Mouse (Mus musculus) intestine, embryonic 16.5 days (tissue): Measurements from ENCODE around the gene Rnf168. TPM values are rescaled to one million over a fixed set of nuclear protein-coding genes. Genes with fewer than 3 reads are reported as not detected.
"Not testable (repeated sequence)": the region's sequence is repeated elsewhere in the genome, so short reads cannot be mapped to it uniquely, and the experiment has no call there.

Experiments used
- ATAC-seq: fragments of 200-750 bp; cut with Nextera tagmentation; 2 replicates; pipeline ENCODE4 v1.8.0; 2017; ENCODE audit warnings: moderate TSS enrichment, moderate library complexity
- H3K27ac ChIP-seq: fragments of 300-500 bp; sonication (generic); 2 replicates; pipeline ENCODE4 v1.5.1; 2014; ENCODE audit warnings: mild to moderate bottlenecking, low read length
- H3K27me3 ChIP-seq: fragments of 300-500 bp; sonication (generic); replicated peaks from 2 replicates; pipeline ENCODE4 v1.6.1; 2014; ENCODE audit warnings: low read length, control low read depth, mixed read lengths; ENCODE audit not compliant: control insufficient read depth, insufficient read depth
- H3K36me3 ChIP-seq: fragments of 300-500 bp; sonication (generic); 2 replicates; pipeline ENCODE4 v1.6.1; 2014; ENCODE audit warnings: low read length, control low read depth; ENCODE audit not compliant: control insufficient read depth, insufficient read depth
- H3K4me1 ChIP-seq: fragments of 300-500 bp; sonication (generic); 2 replicates; pipeline ENCODE4 v1.6.1; 2014; ENCODE audit warnings: low read length, control low read depth, mixed read lengths; ENCODE audit not compliant: control insufficient read depth, insufficient read depth
- H3K4me2 ChIP-seq: fragments of 300-500 bp; sonication (generic); 2 replicates; pipeline ENCODE4 v1.6.1; 2014; ENCODE audit warnings: low read depth, low read length, control low read depth
- H3K4me3 ChIP-seq: fragments of 300-500 bp; sonication (generic); 2 replicates; pipeline ENCODE4 v1.5.1; 2014; ENCODE audit warnings: mild to moderate bottlenecking, low read length
- H3K9ac ChIP-seq: fragments of 300-500 bp; sonication (generic); 2 replicates; pipeline ENCODE4 v1.6.1; 2014; ENCODE audit warnings: low read depth, low read length
- H3K9me3 ChIP-seq: fragments of 300-500 bp; sonication (generic); 2 replicates; pipeline ENCODE4 v1.6.1; 2016; ENCODE audit warnings: low read length, control low read depth; ENCODE audit not compliant: control insufficient read depth
- WGBS: fragments of 180-500 bp; shearing (Covaris S2); extraction: QIAGEN DNeasy Blood & Tissue Kit; methylation state at CpG from one replicate; pipeline ENCODE4 v1.1.7; 2014; 5-methylcytosine and 5-hydroxymethylcytosine counted together
- polyA plus RNA-seq: library from polyadenylated mRNA; unstranded; fragments of >200 nt; fragmentation: Nextera tagmentation; extraction: Ambion mirVana; gene quantifications from 2 replicates; pipeline ENCODE4 v1.2.1, GENCODE M21; 2015

The Rnf168 gene
- 14.4 and 16.8 TPM in 2 replicates for polyA plus RNA-seq

GRCm38 (mm10) chr16:32277308-32278256, at the start of gene Rnf168:
Gene Rnf168, plus strand, starts transcription at chr16:32277459.
- H3K9ac ChIP-seq = peak within 1 kb of the TSS; percentile 93
- H3K9me3 ChIP-seq = 0 out of 2 replicates have a peak, but pooled peaks cover 7% of the 10 kb centered on the region
- H3K27me3 ChIP-seq = no peaks in the 10 kb centered on the region
- H3K4me2 ChIP-seq = peak within 1 kb of the TSS; percentile 70
- H3K36me3 ChIP-seq = peaks cover 7% of the 10 kb centered on the region
- peak; percentile 98 for ATAC-seq
- peaks cover 3% of the 10 kb centered on the region for H3K4me1 ChIP-seq
- H3K27ac ChIP-seq = peak within 1 kb of the TSS; percentile 98
- 0% methylated on average over 75 of the region's 75 CpGs for WGBS
- H3K4me3 ChIP-seq = peak within 1 kb of the TSS; percentile 86

GRCm38 (mm10) chr16:32232050-32232449, 45.2 kb upstream of the Rnf168 start:
- not testable (repeated sequence) for H3K4me3 ChIP-seq, H3K36me3 ChIP-seq, H3K4me2 ChIP-seq, H3K9me3 ChIP-seq, H3K27me3 ChIP-seq, H3K4me1 ChIP-seq, H3K27ac ChIP-seq, H3K9ac ChIP-seq, ATAC-seq
- 84% methylated on average over 3 of the region's 3 CpGs for WGBS

GRCm38 (mm10) chr16:32237930-32238680, 39.2 kb upstream of the Rnf168 start:
- WGBS = 91% methylated on average over 19 of the region's 19 CpGs
- no peak overlapping the region for H3K4me2 ChIP-seq
- H3K36me3 ChIP-seq = peaks cover 3% of the 10 kb centered on the region; the same call in 1 of the 2 replicates
- no peaks in the 10 kb centered on the region for H3K27me3 ChIP-seq
- no peak overlapping the region for H3K4me3 ChIP-seq
- H3K9me3 ChIP-seq = no peaks in the 10 kb centered on the region
- no peaks in the 10 kb centered on the region for H3K4me1 ChIP-seq
- no peak overlapping the region for H3K9ac ChIP-seq
- no peak for ATAC-seq
- no peak overlapping the region for H3K27ac ChIP-seq

- ATAC-seq = no peak
- Histone ChIP-seq H3K4me1 (0 out of 2 replicates have a peak, but pooled peaks cover 2% of the 10 kb centered on the region), H3K27ac (no peak overlapping the region), H3K36me3 (no peaks in the 10 kb centered on the region), H3K4me3 (no peak overlapping the region), H3K9me3 (no peaks in the 10 kb centered on the region), H3K4me2 (no peak overlapping the region), H3K27me3 (no peaks in the 10 kb centered on the region), H3K9ac (no peak overlapping the region)
- WGBS = 83% methylated on average over 2 of the region's 2 CpGs
Observed at GRCm38 (mm10) chr16:32239428-32240312, 37.6 kb upstream of the Rnf168 start.

- no peak for ATAC-seq
- H3K4me1 ChIP-seq = peaks cover 16% of the 10 kb centered on the region
- H3K27ac ChIP-seq = no peak overlapping the region
- H3K36me3 ChIP-seq = no peaks in the 10 kb centered on the region
- WGBS = 92% methylated on average over 3 of the region's 3 CpGs
- no peak overlapping the region for H3K9ac ChIP-seq
- H3K27me3 ChIP-seq = no peaks in the 10 kb centered on the region
- H3K4me2 ChIP-seq = no peak overlapping the region
- no peak overlapping the region for H3K4me3 ChIP-seq
- H3K9me3 ChIP-seq = no peaks in the 10 kb centered on the region
Observed at GRCm38 (mm10) chr16:32243901-32244300, 33.4 kb upstream of the Rnf168 start.

- Histone ChIP-seq H3K36me3 (no peaks in the 10 kb centered on the region), H3K4me2 (peak overlapping the region; percentile 82), H3K9ac (peak overlapping the region; percentile 95), H3K4me3 (peak overlapping the region; percentile 93), H3K9me3 (no peaks in the 10 kb centered on the region), H3K27me3 (no peaks in the 10 kb centered on the region), H3K4me1 (peaks cover 18% of the 10 kb centered on the region), H3K27ac (peak overlapping the region; percentile 95)
- WGBS = under 1% methylated on average over 40 of the region's 41 CpGs
- ATAC-seq = peak; percentile 68
Observed at GRCm38 (mm10) chr16:32246351-32246791, 30.9 kb upstream of the Rnf168 start.

- Histone ChIP-seq H3K27ac (peak within 1 kb of the TSS; percentile 95), H3K4me3 (peak within 1 kb of the TSS; percentile 93), H3K4me1 (peaks cover 18% of the 10 kb centered on the region), H3K4me2 (peak within 1 kb of the TSS; percentile 82), H3K9me3 (no peaks in the 10 kb centered on the region), H3K36me3 (no peaks in the 10 kb centered on the region), H3K27me3 (no peaks in the 10 kb centered on the region), H3K9ac (peak within 1 kb of the TSS; percentile 95)
- WGBS = under 1% methylated on average over 48 of the region's 48 CpGs
- ATAC-seq = peak; percentile 99
Observed at GRCm38 (mm10) chr16:32246952-32247370, 30.3 kb upstream of the Rnf168 start, which contains the start of the genes Fbxo45 and Wdr53. Gene Fbxo45, minus strand, starts transcription at chr16:32247158. Gene Wdr53, plus strand, starts transcription at chr16:32247227.

GRCm38 (mm10) chr16:32264225-32264624, 13.0 kb upstream of the Rnf168 start:
- H3K4me1 ChIP-seq, H3K4me3 ChIP-seq, H3K4me2 ChIP-seq, H3K9ac ChIP-seq, H3K27me3 ChIP-seq, H3K27ac ChIP-seq, H3K9me3 ChIP-seq, ATAC-seq, H3K36me3 ChIP-seq: not testable (repeated sequence)
- 91% methylated on average over 2 of the region's 2 CpGs for WGBS
